Mouse (Mus musculus): Measurements from ENCODE around the gene Rnf41.

Rnf41 gene

DNA sequence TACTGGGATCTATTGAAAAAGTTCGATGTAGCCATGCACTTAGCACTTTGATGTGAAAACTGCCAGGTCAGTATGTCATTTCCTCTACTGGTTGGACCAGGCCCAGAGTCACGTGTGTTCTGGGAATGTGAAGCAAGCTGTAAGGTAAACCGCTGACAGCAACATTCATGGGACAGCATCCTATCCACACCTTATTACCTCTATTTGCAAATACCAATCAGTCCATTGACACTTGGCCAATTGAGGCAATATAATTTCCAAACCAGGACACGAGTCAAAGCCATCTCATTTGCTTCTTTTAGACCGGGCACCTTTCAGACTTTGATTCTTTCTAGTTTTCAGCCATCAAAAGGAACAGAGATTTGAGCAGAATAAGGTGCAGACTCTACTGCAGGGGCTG, 17.6 kb downstream of the Rnf41 start:
- DNase-seq (ENCODE audit: low spot score in 2 of 2) = no peak

DNA sequence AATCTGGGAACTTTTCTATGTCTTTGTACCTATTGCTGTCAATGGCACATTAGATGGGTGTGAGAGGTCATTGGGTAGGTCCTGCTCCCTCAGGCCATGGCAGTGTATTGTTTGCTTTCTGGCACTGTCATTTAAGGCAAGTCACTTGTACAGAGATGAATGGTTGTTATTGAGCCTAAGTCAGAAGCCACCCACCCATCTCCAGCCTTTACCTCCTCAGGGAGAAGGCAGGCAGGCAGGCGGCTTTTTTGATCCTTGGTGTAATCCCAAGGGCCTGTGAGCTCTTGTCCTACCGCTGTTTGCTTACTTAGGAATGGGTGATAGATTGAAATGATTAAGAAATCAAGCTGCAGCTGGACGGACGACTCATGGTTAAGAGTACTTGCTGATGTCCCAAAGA, 18.0 kb downstream of the Rnf41 start:
- DNase-seq (ENCODE audit: low spot score in 2 of 2) = no peak

DNA sequence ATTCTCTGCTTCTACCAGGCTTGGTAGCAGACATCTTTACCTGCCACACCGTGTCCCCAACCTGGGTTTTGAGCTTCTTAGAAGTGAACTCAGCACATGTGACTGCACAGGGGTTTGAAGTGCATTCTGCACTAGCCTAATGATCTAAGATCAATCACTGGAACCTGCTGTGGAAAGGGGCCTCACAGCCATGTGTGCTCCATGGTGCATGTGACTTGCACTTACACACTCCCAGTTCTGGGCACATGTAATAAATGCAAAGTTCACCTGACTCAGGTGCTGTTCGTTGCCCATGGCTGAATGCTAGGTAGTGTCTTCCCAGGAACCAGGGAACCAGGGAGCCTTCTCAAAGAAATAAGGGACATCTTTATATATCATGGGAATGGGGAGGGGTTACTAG, 22.0 kb downstream of the Rnf41 start:
- DNase-seq (ENCODE audit: low spot score in 2 of 2) = no peak

DNA sequence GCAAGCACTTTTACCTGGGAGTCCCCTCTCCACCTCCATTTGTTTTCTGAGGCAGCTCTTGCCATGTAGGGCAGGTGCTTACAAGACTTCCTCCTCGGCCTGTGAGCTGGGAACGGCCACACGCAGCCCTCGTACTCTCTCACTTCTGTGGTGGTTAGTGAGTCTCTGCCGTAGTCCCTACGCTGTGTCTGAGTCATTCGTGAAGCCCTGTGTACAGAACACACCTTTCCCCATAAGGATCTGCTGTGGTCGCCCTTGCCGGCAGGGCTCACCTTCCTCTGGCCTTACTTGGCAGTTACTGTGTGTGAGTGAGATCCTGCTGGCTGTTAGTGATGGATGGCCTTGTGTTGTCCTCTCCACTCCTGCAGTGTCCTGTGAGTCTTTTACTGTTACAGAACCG, 23.2 kb downstream of the Rnf41 start:
- DNase-seq (ENCODE audit: low spot score in 2 of 2) = peak; percentile 41 to 47

DNA sequence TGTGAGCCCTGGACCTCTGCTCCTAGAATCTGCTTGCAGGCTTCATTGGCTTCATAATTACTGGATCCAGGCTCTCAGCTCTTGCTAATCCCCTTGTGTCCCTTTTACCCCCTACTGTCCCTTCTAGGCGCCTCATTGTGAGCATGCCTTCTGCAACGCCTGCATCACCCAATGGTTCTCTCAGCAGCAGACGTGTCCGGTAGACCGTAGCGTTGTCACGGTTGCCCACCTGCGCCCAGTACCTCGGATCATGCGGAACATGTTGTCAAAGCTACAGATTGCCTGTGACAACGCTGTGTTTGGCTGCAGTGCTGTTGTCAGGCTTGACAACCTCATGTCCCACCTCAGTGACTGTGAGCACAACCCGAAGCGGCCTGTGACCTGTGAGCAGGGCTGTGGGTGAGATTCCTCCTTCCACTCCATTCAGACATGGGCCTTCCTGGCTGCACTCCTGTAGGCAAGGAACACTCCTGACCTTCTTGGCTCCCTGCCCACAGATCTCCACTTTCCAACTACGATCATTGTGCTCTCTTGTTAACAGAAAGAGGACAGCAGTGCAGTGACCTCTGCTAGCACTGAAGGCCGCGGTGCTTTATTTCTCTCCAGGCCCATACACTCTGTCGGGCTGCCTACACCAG, 23.8 kb downstream of the Rnf41 start:
- DNase-seq (ENCODE audit: low spot score in 2 of 2) = peak in 1 of 2 experiments; percentile 18

DNA sequence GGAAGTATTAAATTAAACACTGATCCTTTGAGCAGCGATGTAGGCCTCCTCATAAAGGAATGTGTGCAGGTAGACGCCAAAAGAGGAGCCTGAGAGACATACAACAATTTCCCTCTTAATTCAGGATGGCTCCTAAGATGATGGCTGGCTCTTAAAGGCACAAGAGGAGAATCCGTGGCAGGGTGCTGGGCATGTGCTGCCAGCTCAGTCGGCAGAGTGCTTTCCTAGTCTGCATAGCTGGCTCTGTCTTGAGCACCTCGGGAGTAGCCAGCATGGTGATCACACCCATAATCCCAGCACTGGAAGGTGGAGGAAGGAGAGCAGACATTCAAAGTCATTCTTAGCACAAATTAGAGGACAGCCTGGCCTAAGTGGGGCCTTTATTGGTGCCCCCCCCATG, 24.4 kb downstream of the Rnf41 start:
- no peak for DNase-seq (ENCODE audit: low spot score in 2 of 2)

DNA sequence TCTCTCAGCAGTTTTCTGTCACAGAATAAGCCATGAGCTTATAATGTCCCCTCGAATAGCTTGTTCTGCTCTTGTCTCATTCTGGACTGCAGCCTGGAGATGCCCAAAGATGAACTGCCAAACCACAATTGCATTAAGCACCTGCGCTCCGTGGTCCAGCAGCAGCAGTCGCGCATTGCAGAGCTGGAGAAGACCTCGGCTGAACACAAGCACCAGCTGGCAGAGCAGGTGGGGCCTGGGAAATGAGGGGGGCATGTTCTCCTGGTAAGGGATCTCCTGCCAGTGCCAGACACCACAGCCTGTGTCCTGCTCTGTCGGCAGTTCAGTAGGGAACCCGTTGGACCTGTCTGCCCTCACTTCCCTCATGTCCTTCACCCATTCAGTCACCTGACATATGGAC, 24.9 kb downstream of the Rnf41 start:
- DNase-seq (ENCODE audit: low spot score in 2 of 2) = peak; percentile 10 to 32

DNA sequence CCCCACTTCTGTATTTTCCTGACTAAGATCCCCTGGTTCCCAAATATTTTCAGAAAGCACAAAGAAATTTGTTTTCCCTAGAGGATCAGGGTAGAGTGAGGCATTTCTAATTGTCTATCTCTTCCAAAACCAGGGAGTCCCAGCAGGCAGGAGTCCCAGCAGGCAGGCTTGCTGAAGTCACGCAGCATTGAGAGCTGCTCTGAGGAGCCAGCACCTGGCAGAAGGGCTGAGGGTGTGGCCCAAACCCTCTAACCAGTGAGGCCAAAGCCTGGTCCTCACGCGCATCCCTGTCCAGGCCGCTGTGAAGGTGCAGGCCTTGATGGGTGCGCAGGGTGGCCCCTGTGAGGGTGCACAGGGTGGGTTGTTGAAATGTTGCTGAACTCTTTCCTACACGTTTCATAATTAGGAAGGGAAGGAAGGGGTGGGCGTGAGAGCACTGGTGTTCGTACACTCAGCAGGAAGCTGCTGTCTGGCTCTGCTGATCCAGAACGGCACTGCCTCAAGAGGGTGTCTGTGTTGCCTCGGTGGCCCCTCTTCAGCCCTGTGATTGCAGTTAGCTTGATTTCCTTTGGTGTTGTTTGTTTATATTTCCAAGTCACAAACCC, 27.3 kb downstream of the Rnf41 start:
- no peak for DNase-seq (ENCODE audit: low spot score in 2 of 2)

DNA sequence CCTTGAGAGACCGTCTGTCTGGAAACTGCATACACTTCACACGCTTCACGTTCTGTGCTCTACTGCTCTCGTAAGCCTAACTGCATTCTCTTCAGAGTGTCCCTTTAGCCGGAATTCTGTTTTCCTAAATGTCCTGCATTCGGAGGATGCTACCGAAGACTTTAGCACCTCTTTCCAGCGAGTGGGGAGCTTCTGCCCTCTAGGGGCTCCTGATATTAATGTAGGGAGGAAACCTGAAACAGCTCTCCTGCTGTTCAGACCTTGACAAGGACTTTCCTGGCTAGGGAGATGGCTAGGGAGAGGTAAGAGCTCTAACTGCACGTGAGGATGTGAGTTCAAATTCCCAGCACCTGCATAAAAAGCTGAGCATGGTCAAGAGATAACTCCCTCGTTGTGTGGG, 28.9 kb downstream of the Rnf41 start:
- peak in 1 of 2 experiments; percentile 24 for DNase-seq (ENCODE audit: low spot score in 2 of 2)

DNA sequence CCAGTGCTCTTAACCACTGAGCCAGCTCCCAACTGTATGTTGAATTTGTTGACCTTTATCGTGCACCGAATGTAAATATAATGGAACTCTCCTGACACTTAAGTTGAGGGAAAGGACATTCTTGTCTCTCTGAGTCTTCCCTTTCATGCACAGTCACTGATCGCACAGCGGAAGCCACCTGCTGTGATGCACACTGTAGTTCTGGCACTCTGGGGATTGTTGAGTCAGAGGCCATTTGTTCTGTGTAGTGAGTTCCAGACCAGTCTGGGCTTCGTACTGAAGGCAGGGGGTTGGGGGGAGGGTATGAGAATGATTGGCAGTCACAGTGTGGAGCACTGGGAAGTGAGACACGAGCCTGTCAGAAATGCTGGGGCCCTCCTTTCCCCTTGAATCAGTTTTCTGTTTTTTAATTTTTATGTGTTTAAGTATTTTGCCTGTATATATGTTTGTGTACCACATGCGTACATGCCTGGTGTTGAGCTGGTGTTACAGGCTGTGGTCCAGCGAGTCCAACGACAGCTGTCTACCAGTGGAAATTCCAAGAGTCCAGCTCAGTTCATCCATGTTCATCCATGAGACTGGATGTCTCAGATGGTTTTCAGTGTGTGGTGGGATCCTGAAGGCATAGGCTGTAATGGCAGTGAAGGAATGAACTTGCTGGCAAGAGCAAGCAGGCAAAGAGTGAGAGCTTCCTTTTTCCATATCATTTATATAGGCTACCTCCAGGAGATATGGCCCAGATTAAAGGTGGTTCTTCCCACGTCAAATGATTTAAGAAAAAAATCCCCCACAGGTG, 30.1 kb downstream of the Rnf41 start:
- DNase-seq (ENCODE audit: low spot score in 2 of 2) = no peak

DNA sequence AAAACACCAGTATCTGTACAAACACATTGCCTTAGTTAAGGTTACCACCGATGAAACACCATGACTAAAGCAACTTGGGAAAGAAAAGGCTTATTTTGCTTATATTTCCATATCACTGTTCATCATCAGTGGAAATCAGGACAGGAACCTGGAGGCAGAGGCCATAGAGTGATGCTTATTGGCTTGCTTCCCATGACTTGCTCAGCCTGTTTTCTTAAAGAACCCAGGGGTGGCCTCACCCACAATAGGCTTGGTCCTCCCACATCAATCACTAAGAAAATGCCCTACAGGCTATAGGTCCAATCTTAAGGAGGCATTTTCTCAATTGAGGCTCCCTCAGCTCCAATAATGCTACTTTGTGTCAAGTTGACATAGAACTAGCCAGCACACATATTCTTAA, 31.3 kb downstream of the Rnf41 start:
- no peak for DNase-seq (ENCODE audit: low spot score in 2 of 2)

DNA sequence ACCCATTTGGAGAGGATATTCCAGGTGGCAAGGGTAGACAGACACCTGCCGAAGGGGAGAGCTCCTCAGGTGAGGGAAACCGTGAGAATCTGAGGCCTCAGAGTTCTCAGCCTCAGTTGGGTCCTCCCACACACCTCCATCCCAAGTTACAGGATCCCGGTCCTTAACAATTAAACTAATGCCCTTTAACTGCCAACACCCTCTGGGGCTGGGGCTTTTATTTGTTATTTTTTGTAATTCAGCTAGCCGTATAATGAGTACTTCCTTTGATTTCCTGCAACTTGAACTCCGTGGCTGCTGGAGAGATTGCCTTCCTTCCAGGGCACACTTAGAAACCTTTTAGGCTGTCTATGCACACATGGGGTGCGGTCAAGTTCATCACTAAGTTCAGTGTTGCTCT, 32.9 kb downstream of the Rnf41 start:
- DNase-seq (ENCODE audit: low spot score in 2 of 2) = no peak

DNA sequence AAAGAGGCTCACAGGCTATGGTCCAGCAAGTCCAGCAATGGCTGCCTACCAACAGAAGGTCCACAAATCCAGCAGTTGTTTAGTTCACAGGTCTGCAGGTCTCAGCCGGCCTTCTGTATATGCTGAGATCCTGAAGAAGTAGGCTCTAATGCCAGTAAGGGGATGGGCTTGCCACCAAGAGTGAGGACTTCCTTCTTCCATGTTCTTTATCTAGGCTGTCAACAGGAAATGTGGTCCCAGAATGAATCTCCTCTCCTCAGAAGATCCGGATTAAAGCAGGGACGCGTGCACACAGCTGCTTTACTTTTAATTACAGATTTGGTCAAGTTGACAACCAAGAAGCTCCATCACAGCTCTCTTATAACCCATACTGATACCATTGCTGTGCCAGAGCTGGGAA, 34.0 kb downstream of the Rnf41 start:
- DNase-seq (ENCODE audit: low spot score in 2 of 2) = no peak

DNA sequence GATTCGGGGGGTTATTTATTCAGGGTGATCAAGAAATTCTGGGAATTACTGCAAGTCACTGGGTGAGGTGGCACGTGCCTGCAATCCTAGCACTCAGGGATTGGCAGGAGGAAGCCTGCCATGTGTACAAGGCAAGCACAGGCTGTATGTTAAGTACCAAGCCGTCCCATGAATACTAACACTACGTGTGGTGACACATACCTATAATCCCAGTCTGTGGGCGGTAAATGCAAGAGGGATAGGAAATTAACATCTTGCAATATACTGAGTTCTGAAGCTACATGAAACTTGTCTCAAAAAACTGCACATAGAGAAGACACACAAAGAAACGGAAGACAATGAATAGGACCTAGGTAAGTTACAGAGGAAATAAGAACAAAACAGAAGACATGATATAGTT, 39.6 kb downstream of the Rnf41 start:
- DNase-seq (ENCODE audit: low spot score in 2 of 2) = no peak

DNA sequence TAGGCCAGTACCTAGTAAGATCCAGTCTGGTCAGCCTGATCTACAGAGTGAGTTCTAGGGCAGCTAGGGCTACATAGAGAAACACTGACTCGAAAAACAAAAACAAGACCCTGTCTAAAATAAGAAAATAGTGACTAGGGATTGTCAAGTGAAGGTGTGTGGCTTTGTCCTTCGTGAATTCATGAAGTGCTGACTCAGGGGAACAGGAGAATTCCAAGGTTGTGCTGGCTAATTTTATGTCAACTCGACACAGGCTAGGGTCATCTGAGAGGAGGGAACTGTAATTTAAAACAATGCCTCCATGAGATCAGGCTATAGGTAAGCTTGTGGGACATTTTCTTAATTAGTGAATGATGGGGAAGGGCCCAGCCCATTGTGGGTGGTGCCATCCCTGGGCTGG, 43.0 kb downstream of the Rnf41 start:
- DNase-seq (ENCODE audit: low spot score in 2 of 2) = no peak

DNA sequence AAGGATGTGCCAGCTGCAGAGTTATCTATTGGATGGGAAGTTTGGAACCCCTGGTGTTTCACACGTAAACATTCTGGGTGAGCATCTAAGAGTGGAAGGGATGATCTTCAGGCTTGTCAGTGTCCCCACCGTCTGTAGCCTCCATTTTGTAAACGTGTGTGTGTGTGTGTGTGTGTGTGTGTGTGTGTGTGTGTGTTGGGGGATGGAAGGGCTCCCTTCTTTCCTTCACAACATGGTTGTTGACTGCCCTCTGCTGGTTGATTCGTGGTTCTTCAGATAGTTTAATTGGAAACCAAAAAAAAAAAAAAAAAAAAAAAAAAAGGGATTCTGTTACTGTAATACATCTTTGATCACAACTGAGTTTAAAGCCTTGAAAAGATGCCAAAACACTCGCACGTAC, 43.8 kb downstream of the Rnf41 start:
- DNase-seq (ENCODE audit: low spot score in 2 of 2) = peak; percentile 50 to 84

DNA sequence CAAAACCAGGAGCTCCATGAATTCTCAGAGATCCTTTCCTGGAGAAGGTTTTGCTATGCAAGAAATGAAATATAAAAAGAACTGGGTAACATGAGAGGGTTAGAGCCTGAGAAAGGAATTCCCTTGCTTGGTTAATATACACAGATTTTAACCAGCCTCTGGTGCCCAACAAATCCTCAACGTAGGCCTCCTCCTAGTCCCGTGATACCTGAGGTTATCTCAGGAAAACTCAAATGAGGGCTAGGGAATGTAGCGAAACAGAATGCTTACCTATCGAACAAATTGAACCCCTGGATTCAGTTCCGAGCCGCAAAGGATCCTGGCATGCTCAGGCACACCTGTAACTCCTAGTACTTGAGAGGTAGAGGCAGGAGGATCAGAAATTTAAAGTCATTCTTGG, 46.2 kb downstream of the Rnf41 start:
- no peak for DNase-seq (ENCODE audit: low spot score in 2 of 2)

DNA sequence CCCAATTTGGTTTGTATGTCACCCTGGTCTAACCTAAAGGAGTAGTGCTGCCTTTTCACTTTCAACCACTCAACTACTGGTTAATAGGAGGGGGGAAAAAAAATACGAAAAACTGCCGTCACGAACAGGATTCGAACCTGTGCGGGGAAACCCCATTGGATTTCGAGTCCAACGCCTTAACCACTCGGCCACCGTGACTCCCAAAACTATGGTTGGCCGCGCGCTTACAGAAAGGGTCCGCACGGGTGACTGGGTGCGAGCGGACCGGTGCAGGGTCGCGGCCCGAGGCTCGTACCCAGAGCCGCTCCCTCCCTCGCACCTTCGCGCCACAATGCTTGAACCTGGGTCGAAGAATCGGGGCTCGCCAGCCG, 46.9 kb downstream of the Rnf41 start:
- peak; percentile 81 to 91 for DNase-seq (ENCODE audit: low spot score in 2 of 2)

DNA sequence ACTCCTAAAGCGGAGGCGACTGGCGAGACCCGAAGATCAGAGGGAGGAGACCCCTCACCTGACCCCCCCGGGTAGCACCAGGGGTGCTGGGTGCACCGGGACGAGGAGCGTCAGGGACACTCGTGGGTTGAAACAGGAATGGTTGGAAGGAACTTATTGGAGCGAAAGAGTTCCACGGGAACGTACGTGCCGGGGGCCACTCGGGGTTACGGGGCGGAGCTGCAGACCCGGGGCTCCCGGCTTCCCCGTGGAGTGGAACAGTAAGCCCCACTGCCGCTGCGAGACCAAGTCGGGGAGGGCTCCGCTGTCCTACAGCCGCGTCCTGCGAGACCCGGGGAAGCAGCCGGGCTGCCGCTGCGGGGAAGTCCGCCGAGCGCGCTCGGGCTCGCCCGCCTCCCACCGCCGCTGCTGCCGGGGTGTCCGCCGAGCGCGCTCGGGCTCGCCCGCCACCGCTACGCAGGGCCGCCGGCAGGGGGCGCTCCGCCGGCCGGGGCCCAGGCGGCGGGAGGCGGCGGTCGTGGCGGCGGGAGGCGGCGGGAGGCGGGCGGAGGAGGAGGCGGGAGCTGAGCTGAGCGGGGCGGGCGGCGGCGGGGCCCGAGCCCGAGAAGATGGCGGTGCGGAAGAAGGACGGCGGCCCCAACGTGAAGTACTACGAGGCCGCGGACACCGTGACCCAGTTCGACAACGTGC, 47.4 kb downstream of the Rnf41 start, which contains the start of gene Smarcc2:
Gene Smarcc2, plus strand, starts transcription at position 530 of the 690 bp plus-strand sequence.
- peak; percentile 74 to 88 for DNase-seq (ENCODE audit: low spot score in 2 of 2)

DNA sequence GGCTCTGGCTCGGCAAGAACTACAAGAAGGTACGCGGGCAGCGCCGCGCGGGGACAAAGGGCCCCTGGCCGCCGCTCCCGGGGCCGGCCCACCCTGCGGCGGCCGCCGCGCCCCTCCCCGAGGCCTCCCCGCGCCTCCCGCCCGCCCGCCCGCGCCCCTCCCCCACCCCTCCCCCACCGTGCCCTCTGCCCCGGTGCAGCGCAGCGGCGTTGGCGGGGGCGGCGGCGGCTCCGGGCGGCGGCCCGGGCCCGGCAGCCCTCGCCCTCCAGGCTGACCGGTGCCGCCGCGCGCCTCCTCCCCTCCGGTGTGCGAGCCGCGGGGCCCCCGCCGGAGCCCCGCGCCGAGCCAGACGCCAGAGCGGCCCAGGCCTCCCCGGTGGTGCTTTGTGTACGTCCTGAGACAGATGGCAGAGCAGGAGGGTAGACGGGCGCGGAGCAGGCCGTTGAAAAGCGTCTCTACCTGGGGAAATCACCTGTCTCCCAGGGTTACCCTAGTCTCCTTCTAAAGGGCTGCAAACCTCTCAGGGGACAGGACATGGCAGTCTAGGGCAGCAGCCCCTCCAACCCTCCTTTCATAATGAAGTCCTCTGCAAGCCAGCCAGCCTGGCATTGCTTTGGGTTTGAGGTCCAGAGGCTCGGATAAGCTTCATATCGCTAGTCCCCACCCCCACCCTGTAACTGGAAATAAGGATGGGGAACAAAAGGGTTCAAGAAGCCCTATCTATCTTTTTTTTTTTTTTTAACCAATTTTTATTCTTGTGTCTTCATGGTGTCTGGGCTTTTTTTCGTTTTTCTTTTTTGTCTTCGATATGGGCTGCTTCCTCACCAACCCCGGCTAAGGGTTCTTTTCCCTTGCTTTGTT, 48.2 kb downstream of the Rnf41 start:
- DNase-seq (ENCODE audit: low spot score in 2 of 2) = peak; percentile 30 to 42

DNA sequence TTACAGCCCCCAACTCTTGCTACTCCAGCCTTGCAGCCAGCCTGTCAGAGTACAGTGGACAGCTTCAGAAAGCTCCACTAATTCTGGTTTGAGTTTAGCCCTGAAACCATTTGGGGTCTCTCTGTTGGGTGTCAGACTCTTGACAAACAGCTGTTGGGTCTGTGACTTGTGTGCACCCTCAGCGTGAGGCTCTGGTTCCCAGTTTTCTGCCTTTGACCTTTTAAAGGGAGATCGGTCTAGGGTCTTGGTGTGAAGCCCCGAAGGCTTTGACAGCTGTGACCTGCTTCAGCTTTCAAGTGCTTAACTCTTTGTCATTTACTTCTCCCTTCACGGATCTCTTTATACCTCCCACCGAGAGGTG, 48.8 kb downstream of the Rnf41 start:
- no peak for DNase-seq (ENCODE audit: low spot score in 2 of 2)

DNA sequence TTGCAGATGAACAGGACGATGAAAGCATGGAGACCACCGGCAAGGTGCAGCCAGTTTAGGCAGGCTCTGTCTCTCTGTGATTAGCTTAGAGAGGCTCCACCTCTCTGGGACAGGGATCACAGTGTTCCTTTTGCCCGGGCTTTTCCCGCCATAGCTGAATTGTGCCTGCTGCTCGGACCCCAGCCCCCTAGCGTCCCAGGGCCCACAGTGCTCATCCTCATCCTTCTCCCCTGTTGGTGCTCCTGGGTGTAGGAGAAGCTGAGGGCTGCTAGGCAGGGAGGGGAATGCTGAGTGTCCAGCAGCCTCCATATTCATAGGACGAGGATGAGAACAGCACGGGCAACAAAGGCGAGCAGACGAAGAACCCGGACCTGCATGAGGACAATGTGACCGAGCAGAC, 62.9 kb downstream of the Rnf41 start:
- no peak for DNase-seq (ENCODE audit: low spot score in 2 of 2)

Measured in thymus, postnatal 10 days (tissue).